Mouse (Mus musculus) right cerebral cortex, adult 2 months (tissue): ENCODE data around the gene Sdcbp2.

Experiments used
- DNase-seq, 2 experiments: peaks; one replicate each; pipeline ENCODE4 v3.0.0; 2021 to 2022; ENCODE audit warnings: low spot score in 2 of 2

Sdcbp2 gene

DNA sequence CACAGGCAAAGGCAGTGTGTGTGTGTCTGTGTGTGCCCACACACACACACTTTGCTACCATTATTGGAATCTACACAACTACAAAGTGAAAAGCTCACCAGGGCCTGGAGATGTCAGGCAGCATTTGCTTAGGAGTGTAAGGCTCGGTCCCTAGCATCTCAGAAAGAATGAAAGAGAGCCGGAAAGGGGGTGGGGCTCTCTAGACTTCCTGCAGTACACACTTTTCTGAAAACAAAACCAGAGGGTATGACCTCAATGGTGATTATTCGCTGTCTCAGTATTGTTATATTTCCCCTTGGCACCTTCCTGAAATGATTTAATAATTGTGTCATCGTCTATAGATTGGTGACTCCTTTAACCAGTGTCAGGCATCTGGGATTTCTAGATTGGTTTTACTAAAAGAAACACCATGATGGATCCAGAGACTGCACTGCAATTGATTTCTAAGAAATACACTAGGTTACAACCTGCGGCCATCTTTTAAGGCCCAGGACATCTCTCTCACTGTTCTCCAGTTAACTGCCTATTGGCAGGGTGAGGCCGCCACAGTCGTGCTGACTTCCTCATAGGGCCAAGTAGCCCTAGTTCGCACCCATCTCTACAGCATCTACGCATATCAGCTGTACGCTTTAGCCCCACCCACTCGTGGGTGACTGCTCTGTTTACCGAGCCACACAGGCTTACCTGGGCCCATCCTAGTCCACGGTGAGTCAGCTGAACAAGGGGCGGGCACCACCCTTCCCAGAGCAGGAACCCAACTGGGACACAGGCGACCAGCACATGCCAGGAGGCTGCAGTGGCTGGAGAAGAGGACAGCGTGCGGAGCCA is at the start of gene Sdcbp2:
TSS of gene Sdcbp2 (plus strand) at position 750 of the 828 bp plus-strand sequence.
- DNase-seq = no peak

DNA sequence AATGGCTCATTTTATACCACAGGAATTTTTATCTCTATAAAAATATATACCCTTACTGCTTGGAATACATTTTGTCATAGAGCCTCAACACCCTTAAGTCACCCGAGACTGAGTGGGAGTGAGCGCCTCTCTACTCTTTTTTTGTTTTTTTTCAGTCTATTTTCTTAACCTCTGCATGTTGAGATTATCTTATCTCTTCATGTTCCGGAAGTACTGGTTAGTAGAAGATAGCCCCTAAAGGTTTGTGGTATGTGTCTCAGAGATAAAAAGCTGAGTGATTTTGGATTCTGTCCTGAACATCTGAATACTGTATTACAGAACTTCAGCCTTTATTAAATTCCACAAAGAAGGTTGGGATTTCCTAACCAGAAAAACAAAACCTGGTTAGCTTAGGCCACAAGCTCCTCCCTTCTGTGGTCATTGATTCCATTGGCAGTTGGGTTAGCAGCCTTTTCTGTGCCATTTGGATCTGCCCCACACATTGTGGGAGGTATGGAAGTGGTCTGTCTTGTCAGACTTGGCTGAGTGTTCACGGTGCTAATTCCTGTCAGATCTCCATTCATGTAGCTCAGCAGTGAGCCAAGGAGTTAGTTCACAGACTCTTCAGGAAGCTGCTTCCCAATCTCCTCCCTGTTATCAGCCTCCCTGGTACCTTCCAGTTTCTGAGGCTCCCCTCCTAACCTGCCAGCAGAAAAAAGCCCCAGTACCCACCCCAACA is 47.9 kb upstream of the Sdcbp2 start:
- no peak for DNase-seq

DNA sequence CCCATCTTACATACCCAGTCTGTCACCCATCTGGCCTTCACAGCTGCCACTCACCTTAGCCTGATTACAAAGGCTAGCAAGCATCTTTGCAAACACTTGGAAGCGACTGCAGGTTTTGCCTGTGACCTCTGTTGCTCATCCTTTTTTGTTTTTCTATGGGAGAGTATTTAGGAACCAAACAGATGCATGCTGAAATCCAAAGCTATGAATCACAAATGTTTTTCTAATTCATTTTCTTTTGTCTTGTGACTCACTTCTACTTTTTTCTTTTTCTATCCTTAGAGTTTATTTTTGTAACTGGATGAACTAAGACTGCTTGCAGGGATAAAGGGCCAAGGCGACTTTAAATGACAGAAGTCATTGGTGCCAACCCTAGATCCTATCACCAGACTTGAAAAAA is 46.9 kb upstream of the Sdcbp2 start:
- DNase-seq = no peak

DNA sequence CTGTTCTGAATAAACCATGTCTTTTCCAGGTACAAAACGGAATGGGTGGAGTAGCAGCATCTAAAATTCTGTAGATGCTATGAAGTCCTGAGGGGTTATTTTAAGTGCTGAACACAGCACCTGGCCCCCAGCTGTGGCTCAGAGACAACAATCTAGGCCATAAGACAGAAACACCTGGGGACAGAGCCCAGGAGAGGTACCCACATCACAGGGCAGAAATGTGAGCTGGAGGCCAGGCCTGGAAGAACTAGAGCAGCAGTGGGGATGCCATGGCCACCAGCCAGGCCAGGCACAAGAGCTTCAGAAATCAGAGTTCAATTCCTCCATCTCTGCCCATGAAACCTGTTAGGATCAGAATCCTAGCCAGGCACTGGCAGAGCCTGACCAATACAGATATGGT is 44.4 kb upstream of the Sdcbp2 start:
- DNase-seq = no peak

DNA sequence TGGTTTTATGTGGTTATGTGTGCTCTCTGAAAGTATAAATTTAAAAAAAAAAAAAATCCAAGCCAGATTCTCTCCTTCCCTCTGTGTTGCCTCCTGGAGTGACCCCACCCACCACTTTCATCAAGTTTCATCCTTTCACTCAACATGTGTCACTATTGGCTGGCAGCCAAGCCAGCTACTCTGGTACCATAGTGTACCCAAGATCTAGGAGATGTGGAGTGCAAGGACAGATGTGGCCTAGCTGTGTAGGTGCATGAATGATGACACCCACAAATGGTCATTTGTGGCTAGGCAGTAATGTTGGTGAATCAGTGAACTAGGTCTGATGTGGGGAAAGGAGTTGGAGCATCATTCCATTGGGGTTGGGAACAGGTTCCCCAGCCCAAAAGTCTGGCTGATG is 43.3 kb upstream of the Sdcbp2 start:
- no peak for DNase-seq

DNA sequence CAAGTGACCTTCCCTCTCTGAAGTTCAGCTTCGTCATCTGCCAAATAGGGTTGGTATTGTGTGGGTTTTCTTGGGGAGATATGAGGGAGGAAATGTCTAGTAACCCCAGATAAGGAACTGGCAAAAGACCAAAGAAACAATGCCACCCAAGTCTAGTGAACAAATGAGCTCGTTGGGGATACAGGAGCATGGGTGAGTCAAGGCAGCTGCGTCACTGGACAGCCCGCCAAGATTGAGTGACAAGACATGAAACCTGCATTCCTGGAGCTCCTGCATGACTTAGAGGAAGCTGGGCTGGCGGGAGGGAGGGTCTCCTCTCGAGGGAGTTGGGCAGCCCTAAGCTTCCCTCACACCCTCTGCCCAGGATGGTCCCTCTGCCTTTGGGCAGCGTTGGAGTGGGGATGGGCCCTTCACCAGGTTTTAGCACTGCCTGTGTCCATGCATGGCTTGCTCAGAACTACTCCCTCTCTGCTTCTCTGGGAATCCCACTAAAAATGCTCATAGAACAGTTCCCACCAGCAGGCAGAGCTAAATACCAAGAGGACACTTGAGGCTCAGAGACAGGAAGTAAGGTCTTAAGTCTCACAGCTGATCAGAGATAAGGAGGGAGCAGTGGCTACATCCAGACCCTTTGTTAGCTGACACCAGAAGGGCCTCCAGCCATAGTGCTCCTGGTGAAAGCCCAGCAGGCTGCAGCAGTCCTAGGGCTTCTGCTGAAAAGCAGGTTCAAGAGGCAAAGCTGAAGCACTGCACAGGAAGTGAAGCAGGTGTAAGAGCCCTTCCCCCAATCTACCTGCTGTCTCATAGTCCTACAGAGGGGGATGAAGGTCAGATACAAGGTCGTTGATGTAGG is 41.8 kb upstream of the Sdcbp2 start:
- no peak for DNase-seq

DNA sequence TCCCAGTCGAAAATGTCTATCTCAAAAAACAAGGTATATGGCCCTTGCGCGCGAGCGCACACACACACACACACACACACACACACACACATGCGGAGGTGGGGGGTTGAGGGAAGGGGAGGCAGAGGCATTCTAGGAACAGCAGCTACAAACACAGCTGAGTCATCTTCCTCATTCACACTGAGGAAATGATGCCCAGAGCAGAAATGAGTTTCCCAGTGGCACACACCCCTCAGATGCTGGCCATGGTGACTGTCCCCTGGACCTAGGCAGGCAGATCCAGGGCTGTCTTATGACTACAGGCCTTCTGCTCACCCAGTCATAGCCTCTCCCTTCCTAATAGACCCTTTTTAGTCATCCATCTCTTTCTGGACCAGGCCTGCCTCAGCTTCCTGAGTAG is 38.8 kb upstream of the Sdcbp2 start:
- no peak for DNase-seq

DNA sequence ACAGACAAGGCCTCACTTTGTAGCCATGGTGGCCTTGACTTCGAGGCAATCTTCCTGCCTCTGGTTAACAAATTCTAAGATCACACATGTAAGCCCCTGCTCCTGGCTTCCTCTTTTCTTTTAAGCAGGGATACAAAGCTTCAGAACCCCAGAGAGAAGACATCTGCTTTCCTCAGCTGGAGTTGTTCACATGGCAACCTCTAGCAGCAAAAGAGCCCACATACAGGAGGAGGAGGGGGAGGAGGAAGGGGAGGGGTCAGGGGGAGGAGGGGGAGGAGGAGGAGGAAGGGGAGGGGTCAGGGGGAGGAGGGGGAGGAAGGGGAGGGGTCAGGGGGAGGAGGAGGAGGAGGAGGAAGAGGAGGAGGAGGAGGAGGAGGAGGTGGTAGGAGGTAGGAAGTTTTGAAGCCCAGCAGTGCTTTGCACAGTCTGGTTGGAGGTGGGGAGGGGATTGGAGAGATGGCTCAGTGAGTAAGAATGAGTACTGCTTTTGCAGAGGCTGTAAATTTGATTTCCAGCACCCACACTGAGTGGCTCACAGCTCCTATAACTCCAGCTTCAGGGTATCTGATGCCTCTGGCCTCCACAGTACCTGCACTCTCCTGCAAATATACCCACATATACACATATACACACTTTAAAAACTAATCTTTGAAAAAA is 36.3 kb upstream of the Sdcbp2 start:
- no peak for DNase-seq

DNA sequence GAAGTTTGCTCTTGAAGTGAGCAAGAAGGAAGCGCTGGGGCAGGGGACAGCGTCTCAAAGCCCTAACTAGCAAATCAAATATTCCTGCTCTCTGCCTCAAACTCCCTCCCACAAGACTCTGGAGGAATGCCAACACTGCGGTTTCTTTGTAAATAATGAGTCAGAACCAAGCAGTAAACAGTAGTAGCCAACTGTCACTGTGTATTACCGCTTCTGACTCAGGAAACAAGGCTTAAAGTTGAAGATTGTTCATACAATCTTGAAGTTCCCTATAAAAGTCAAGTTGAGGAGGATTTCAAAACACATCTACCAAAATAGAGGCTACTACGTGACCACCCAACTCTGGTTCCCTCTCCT is 35.8 kb upstream of the Sdcbp2 start:
- DNase-seq = peak; percentile 65 to 85

DNA sequence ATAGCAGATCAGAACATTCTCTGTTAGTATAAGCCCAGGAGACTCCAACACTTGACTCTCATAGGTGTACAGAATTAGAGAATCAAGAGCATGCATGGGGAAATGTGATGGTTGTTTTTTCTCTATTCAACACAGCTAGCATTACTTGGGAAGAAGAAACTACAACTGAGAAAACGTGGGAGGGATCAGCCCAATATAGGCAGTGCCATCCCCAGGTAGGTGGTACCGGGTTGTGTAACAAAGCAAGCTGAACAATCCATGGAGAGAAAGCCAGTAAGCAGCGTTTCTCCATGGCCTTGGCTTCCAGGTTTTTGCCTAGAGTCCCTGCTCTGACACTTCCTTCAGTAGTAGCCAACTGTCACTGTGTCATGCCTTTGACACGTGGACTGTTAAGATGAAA is 33.8 kb upstream of the Sdcbp2 start:
- DNase-seq = peak; percentile 32 to 37

DNA sequence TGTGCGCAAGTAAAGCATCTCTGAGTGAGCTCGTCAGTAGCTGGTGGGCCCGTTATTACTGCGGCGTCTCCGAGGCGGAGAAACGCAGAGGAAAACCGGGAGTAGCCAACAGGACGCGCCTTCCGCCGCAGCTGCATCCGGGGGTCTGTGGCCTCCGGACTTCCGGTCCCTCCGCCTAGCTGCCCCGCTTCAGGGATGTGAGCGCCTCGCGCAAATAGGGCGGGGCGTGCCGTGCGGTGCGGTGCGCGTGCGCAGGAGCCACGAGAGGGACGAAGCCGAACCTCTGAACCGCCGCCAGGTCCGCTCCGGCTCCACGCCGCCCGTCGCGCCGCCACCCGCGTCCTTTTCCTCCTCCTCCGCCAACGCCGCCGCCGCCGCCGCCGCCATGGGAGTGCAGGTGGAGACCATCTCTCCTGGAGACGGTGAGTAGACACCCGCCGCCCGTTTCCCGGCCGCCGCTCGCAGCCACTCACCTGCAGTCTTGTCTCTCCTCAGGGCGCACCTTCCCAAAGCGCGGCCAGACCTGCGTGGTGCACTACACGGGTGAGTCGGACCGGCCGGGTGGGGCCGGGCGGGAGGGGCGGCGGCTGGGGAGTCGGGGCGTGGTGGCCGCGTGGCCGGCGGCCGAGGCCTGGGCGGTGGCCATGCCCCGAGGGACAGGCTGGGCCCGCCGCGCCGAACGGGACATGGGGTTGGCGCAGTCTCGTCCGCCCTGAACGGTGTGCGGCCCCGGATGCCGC is 29.9 kb upstream of the Sdcbp2 start, which contains the start of gene Fkbp1a:
TSS of gene Fkbp1a (plus strand) at position 161 of the 740 bp plus-strand sequence.
- peak; percentile 96 to 97 for DNase-seq

DNA sequence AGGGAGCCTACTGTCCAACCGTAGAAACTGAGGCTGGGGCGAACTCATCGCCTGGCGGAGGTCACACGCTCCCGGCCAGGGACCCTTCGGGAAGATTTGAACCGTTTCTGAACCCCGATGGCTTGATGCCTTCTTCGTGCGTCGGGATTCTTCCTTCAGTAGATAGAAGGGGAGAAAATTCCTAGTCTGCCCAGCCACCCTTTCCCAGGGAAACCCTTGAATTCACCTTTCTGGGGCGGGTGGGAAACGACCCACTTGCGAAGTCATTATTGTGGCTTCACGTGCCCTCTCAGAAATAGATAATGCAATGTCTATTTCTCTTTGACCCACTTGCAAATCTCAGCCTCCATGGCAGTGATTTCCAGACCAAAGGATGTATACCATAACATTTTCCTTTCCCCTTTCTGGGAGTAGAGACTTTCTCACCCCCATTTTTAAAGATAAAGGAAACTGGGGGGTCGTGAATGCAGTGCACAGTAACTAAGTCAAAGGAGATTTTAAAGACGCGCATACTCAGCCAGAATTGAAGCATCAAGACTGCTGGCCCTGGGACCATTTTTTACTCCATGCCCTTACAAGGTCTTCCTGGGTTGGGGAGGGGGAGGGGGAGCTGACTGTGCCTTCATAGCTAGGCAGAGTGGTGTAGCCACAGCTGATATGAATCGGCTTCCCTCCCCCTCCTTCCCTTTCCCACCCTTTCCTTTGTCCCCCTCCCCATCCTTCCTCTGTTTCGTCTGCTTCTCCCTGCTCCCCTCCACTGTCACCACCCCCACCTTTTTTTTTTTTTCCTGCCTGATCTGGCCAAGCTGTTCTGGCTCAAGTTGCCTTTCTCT is 29.1 kb upstream of the Sdcbp2 start:
- DNase-seq = peak in 1 of 2 experiments; percentile 50

DNA sequence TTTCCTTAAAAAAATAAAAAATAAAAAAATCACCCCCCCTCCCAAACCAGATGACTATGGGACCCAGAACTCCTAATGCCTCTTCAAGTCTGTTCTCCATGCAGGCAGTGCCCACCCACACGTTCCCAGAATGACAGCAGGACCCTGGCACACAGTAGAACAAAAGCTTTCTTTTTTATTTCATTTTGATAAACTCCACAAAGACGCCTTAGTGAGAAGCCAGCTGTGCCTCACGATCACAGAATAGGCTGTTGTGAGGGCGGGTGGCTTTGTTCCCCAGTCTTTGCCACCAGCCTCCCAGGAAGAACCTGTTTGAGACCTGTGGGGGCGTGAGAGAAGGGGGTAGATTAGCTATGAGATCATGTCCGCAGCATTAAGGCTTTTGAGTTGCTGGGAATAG is 27.7 kb upstream of the Sdcbp2 start:
- DNase-seq = peak; percentile 38 to 59

DNA sequence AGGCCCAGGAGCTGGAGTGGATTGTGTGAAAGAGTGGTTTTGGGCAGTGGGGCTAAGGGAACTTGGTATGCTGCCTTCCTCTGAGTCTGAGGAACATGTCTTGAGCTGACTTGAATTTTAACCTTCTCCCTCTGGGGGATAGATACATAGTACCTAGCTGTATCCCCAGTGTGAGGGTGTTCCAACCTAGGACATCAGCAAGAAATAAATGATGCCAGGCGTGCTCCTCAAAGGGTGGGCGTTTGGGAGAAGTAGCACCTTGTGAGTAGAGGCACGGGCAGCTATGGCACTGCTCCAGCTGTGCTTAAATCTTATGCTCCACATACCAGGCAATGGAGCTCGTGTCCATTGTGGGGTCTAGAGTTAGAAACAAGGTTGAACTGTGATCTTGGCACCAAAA is 25.9 kb upstream of the Sdcbp2 start:
- no peak for DNase-seq

DNA sequence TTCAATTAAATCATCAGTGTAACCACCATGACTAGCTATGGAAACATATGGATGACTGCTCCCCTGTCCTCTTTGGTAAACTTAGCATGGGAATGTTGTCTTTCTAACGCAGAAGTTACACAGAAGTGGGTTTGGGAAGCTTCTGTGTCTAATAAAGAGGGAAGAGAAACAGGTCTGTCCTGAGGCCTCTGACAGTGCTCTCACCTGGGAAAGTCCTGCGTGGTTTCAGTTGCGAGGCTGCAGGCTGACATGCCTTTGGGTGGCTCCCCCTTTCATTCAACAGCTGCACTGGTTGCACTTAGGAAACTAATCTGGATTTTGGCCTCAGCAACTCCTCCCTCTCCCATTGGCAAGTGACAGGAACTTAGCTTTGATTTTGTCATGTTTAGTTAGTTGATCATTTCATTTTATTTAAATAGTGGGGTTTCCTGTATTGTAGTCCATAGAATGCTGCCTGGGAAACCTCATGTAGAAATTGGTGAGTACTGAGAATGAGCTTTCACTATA is 22.8 kb upstream of the Sdcbp2 start:
- DNase-seq = no peak

DNA sequence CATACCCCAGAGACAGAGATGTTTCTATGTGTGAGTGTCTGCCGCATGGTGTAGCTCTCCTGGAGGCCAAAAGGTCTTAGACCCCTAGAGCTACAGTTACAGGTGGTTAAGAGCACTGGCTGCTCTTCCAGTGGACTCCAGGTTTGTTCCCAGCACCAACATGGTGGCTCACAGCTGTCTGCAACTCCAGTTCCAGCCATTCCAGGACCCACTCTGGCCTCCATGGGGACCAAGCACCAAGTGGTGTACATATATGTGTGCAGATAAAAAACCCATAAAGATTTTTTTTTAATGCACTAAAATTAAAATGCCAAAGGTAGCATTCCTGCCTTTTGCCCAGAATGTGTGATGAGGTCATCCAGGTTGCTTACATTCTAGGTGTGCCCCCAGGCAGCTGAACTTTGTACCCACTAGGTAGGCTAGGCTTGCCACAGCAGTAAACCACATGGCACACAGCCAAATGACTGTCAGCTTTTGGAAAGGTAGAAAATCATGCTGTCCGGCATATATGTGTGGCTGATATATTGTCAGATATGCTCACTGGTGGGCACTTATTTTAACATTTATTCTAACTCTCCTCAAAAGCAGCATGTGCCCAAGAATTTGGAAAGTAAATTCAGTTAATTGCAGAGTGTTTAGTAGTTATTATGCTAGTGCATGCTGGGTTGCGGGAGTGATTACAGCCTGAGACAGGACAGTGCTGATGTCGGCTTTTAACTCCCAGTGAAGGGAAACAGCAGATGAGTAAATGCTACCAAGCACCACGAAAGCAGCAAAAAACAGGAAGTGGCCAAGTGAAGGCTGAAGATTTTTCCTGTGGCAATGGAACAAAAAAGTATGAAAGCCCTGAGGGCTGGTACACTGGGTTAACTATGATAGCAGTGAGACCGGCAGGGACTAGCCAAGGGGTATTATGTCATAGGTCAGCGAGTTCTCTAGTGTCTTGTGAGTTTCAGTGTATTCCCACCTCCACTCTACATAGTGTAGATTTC is 9.2 kb upstream of the Sdcbp2 start:
- DNase-seq = no peak

DNA sequence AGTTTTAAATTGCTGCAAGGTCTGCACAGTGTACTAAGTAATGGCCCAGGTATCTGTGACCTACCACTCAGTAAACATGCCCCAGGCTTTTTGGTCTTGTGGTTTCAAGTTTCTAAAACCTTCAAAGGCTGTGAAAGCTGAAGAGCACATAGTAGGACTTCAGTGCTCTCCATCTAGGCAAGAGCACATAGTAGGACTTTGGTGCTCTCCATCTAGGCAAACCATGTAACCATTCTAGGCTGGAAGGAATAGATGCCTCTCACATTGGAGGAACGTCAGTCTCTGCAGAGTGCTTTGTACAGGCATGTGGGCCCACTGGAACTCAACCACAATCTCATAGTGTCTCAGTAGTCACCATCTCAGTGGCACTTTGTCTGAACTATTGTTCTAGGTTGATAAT is 8.4 kb upstream of the Sdcbp2 start:
- DNase-seq = no peak

DNA sequence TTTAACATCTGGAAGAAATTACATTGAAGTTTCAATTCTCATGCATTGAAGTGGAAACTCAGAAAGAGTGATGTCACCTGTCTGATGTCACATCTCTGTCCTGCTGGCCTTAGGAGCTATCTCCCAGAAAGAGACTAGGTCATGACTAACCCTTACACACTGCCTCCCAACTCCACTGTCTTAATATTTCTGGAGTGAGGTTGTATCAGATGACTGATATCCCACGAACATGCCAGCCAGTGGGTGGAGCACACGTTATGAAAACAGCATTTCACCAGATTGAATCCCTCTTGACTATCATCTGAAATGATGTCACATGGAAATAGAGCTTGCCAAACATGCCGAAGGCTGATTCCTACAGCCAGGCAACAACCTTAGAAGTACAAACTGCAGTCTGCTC is 7.4 kb upstream of the Sdcbp2 start:
- no peak for DNase-seq

DNA sequence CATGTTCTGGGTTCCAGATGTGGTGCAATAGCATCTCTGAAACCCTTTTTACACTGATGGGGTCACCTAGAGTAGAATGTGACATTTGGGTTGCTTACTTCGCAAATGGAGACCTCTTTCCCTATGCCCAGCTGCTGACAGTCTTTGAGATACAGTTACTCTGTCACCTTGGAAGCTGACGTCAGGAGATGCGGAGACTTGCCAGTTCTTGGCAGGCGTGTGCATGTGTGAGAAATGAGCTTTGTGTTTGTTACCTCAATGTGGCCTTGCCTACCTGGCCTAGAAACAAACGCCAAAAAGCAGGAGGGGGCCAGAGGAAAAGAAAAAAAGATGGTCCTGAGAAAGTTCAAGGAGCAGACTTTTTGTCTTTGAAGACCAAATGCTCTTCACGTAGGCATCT is 5.6 kb upstream of the Sdcbp2 start:
- DNase-seq = no peak
